Mouse (Mus musculus) bone marrow macrophage, adult 2 months (primary cell): ENCODE measurements around the gene Rftn1.

Experiments used
- CTCF ChIP-seq: IDR thresholded peaks from 2 replicates; pipeline ENCODE4 v1.5.1; 2012; ENCODE audit warnings: low read depth, mild to moderate bottlenecking, low read length, moderate library complexity
- POLR2A ChIP-seq: IDR thresholded peaks from 2 replicates; pipeline ENCODE4 v1.6.1; 2012; ENCODE audit warnings: mild to moderate bottlenecking, low read depth, low read length, borderline replicate concordance

GRCm38 (mm10) chr17:50122555-50122954, 67.9 kb downstream of the Rftn1 start:
- TF ChIP-seq CTCF (no peak), POLR2A (no peak)
